Mouse (Mus musculus): Measurements from ENCODE around the gene Phkg2. TPM values are rescaled to one million over a fixed set of nuclear protein-coding genes. Genes with fewer than 3 reads are reported as not detected.

Phkg2 gene
- polyA plus RNA-seq (2012; rRNA removed) = 79.1 and 101 TPM in 2 replicates

DNA sequence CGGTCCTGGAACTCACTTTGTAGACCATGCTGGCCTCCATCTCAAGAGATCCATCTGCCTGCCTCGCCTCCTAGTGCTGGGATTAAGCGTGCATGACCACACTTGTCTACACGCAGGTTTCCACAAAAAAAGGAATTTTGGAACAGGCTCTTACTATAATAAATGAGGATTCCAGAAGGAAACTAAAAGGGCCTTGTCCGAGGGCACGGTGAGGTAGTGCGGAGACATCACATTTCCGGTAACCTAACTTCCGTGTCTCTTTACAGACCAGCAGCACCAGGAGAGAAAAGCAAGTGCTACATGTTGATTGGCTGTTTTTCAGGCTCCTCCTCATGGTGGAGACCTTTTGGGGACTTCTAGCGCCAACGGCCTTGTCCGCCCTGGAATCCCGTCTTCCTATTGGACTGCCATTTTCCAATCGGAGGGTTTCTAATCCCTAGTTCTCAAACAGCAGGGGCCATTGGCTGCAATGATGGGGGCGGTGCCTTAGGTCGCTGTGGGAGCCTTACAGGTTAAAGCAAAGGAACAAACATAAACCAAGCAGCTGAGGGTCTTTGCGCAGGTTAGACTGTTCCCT lies at the start of gene Phkg2:
Phkg2 (plus strand) TSS at position 446 of the 577 bp plus-strand sequence.

DNA sequence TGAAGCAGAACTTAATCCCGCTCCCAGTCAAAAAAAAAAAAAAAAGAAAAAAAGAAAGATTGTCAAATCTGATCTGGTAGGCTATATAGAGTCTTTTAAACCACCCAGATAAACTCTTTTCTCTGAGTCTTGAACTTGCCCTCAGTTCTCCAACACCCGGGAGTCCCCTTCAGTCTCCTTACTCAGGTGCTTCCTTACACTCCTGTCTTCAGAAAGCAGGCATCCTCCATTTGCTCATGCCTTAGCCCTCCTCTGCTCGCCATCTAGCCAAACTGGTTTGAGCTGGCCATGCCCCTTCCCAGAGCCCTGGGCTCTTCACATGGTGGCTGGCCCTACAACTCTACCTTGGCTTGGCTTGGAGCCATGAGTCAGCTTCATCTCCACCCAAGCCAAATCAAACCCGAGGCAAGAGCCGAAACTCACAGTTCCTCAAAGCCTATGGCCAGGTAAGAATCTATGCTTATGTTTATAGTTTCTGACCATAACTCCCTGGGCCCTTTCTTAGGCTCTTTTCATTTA lies 11.7 kb upstream of the Phkg2 start, which contains the start of gene Tmem265:
Tmem265 (plus strand) TSS at position 51 of the 519 bp plus-strand sequence.

DNA sequence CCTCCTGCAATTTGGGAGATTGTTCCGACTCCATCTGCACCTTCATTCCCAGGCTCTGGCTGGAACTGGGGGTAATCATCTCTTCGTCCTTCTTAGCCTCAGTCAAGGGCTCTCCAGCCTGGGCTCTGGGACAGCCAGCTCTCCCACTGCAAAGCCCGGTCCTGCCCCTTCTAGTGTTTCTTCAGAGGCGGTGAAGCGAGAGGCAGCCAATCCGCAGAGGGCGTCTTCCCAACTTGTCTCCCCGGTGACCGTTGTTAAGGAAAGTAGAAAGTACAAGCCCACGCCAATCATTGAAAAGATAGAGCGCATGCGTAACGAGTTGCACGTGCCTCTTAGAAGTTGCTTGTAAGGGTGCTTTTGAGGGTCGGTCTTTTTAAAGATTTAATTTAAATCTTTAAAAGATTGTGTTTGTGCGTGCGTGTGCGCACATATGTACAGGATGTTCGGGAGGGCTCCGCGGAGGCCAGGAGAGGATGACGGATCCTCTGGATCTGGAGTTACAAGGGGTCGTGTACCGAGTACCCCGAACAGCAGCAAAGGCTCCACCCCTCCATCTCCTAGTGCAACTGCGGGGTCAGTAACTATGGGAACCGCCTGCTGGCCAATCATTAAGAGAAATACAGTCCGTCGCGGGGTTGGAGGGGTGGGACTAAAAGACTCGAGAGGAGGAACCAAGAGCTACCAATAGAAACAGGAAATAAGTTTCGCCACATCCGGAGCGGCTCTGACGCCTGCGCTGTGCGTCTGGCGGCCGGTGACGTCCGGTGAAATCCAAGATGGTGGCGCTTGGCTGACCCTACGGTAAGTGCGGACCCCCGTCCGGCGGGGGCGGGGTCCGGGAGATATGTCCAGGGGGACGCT lies 15.1 kb downstream of the Phkg2 start, which contains the start of the genes Ccdc189 and Rnf40:
Ccdc189 (minus strand) TSS at position 585 of the 861 bp plus-strand sequence.
Rnf40 (plus strand) TSS at position 757 of the 861 bp plus-strand sequence.

DNA sequence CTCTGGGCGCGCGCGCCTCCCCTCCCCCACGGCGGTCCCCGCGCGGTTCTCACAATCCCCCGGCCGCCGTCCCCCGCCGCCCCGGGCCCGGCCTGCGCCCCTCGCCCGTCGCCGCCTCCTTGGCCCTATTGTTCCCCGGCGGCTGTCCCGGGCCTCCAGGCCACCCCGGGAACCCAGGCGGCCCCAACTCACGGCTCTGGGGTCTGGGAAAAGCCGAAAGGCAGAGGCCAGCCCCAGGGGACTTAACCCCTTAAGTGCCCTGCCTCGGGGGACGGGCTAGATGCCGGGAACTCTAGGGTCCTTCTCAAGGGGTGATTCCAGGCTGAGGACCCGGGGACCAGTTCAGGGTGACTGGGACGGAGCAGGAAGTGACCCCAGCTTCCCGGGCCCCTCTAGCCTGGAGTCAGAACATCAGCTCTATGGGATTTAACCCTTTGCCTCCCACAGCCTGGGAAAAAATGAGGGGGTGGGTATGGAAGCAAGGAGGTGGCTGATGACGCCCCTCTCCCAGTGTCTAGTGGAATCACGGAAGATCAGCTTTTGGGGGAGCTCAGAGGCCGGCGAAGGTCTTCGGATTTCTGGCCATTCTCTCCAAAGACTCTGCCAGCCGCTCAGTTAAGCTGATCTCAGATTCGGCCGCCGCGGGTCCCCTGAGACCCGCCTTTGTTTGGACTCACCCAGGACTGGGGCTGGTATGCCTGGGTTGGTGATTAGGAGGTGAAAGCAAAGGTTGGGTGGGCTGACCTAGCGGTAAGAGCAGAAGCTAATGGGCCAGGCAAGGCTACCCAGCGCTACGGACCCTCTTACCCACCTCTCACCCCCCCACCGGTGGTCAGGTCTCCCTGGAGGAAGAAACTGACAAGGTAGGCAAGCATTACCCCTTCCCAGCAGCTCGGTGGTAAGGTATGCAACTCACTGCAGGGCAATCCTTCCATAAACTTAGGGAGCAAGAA lies 42.0 kb downstream of the Phkg2 start, which contains the start of gene Zfp629:
Zfp629 (minus strand) TSS at position 907 of the 953 bp plus-strand sequence.

Other genes starting within 250 kb of the Phkg2 start
- 33.5 and 37.3 TPM in 2 replicates for gene Zfp768, start 227.8 kb upstream of the Phkg2 start, polyA plus RNA-seq (2012; rRNA removed)
- 7.2 and 7.9 TPM in 2 replicates for gene Zfp747, start 197.3 kb upstream of the Phkg2 start, polyA plus RNA-seq (2012; rRNA removed)
- 2.7 and 3.5 TPM in 2 replicates for gene 9130019O22Rik, start 186.2 kb upstream of the Phkg2 start, polyA plus RNA-seq (2012; rRNA removed)
- 5.4 and 7.4 TPM in 2 replicates for gene E430018J23Rik, start 179.7 kb upstream of the Phkg2 start, polyA plus RNA-seq (2012; rRNA removed)
- 4.3 and 5.6 TPM in 2 replicates for gene Zfp764, start 166.5 kb upstream of the Phkg2 start, polyA plus RNA-seq (2012; rRNA removed)
- 18.0 and 18.7 TPM in 2 replicates for gene Zfp688, start 151.3 kb upstream of the Phkg2 start, polyA plus RNA-seq (2012; rRNA removed)
- 10.8 and 12.9 TPM in 2 replicates for gene Zfp689, start 124.2 kb upstream of the Phkg2 start, polyA plus RNA-seq (2012; rRNA removed)
- 68.6 and 71.9 TPM in 2 replicates for gene Prr14, start 113.7 kb upstream of the Phkg2 start, polyA plus RNA-seq (2012; rRNA removed)
- 31.3 and 33.7 TPM in 2 replicates for gene Fbrs, start 94.1 kb upstream of the Phkg2 start, polyA plus RNA-seq (2012; rRNA removed)
- gene Srcap, start 61.4 kb upstream of the Phkg2 start, polyA plus RNA-seq (2012; rRNA removed) = 27.1 and 30.8 TPM in 2 replicates
- gene Gm42715, start 53.8 kb upstream of the Phkg2 start, polyA plus RNA-seq (2012; rRNA removed) = 28.0 and 80.1 TPM in 2 replicates
- gene Tmem265, start 11.9 kb upstream of the Phkg2 start, polyA plus RNA-seq (2012; rRNA removed) = 0.14 TPM in 1 of 2 replicates, not detected in the other
- 13.9 and 14.3 TPM in 2 replicates for gene Ccdc189, start 15.3 kb downstream of the Phkg2 start, polyA plus RNA-seq (2012; rRNA removed)
- gene Rnf40, start 15.4 kb downstream of the Phkg2 start, polyA plus RNA-seq (2012; rRNA removed) = 53.8 and 65.4 TPM in 2 replicates
- gene Zfp629, start 42.5 kb downstream of the Phkg2 start, polyA plus RNA-seq (2012; rRNA removed) = 37.7 and 70.8 TPM in 2 replicates
- gene Bcl7c, start 135.6 kb downstream of the Phkg2 start, polyA plus RNA-seq (2012; rRNA removed) = 60.0 and 95.8 TPM in 2 replicates
- 11.5 and 13.9 TPM in 2 replicates for gene Ctf1, start 139.4 kb downstream of the Phkg2 start, polyA plus RNA-seq (2012; rRNA removed)
- gene Ctf2, start 158.8 kb downstream of the Phkg2 start, polyA plus RNA-seq (2012; rRNA removed) = not detected in 2 replicates
- 84.5 and 155 TPM in 2 replicates for gene Fbxl19, start 171.2 kb downstream of the Phkg2 start, polyA plus RNA-seq (2012; rRNA removed)
- gene Orai3, start 196.5 kb downstream of the Phkg2 start, polyA plus RNA-seq (2012; rRNA removed) = 6.3 and 10.3 TPM in 2 replicates
- gene Setd1a, start 203.3 kb downstream of the Phkg2 start, polyA plus RNA-seq (2012; rRNA removed) = 26.7 and 29.9 TPM in 2 replicates
- gene Gm49388, start 212.3 kb downstream of the Phkg2 start, polyA plus RNA-seq (2012; rRNA removed) = 0.63 and 11.8 TPM in 2 replicates
- 8.7 and 16.1 TPM in 2 replicates for gene Hsd3b7, start 227.3 kb downstream of the Phkg2 start, polyA plus RNA-seq (2012; rRNA removed)